Mouse (Mus musculus) intestine, embryonic 14.5 days (tissue): ENCODE data around the gene Ap5s1. TPM values are rescaled to one million over a fixed set of nuclear protein-coding genes. Genes with fewer than 3 reads are reported as not detected.

Source experiments
- ATAC-seq: fragments of 200-750 bp; cut with Nextera tagmentation; replicated peaks from 2 replicates; pipeline ENCODE4 v1.8.0; 2017; ENCODE audit warnings: low read depth, moderate number of reproducible peaks, moderate TSS enrichment, moderate library complexity; ENCODE audit not compliant: low FRiP score, low TSS enrichment
- DNase-seq: peaks from one replicate; pipeline ENCODE4 v3.0.0-alpha.2; 2018; ENCODE audit warnings: low spot score
- H3K27ac ChIP-seq: fragments of 300-500 bp; sonication (generic); 2 replicates; pipeline ENCODE4 v1.5.1; 2014; ENCODE audit warnings: low read depth, mild to moderate bottlenecking, control low read depth
- H3K27me3 ChIP-seq: fragments of 300-500 bp; sonication (generic); replicated peaks from 2 replicates; pipeline ENCODE4 v1.6.1; 2014; ENCODE audit warnings: low read length, control low read depth; ENCODE audit not compliant: control insufficient read depth, insufficient read depth
- H3K36me3 ChIP-seq: fragments of 300-500 bp; sonication (generic); 2 replicates; pipeline ENCODE4 v1.6.1; 2014; ENCODE audit warnings: low read length, control low read depth; ENCODE audit not compliant: control insufficient read depth, insufficient read depth
- H3K4me1 ChIP-seq: fragments of 300-500 bp; sonication (generic); replicated peaks from 2 replicates; pipeline ENCODE4 v1.6.1; 2014; ENCODE audit warnings: low read length, control low read depth, mixed read lengths; ENCODE audit not compliant: control insufficient read depth, insufficient read depth
- H3K4me2 ChIP-seq: fragments of 300-500 bp; sonication (generic); 2 replicates; pipeline ENCODE4 v1.6.1; 2014; ENCODE audit warnings: low read length
- H3K4me3 ChIP-seq: fragments of 300-500 bp; sonication (generic); 2 replicates; pipeline ENCODE4 v1.5.1; 2014; ENCODE audit warnings: low read depth, low read length, control low read depth, mixed read lengths
- H3K9ac ChIP-seq: fragments of 300-500 bp; sonication (generic); 2 replicates; pipeline ENCODE4 v1.6.1; 2014; ENCODE audit warnings: mild to moderate bottlenecking, low read length
- H3K9me3 ChIP-seq: fragments of 300-500 bp; sonication (generic); 2 replicates; pipeline ENCODE4 v1.6.1; 2016; ENCODE audit warnings: low read length, control low read depth; ENCODE audit not compliant: control insufficient read depth
- WGBS: fragments of 180-500 bp; shearing (Covaris S2); extraction: QIAGEN DNeasy Blood & Tissue Kit; methylation state at CpG from one replicate; pipeline ENCODE4 v1.1.7; 2014; 5-methylcytosine and 5-hydroxymethylcytosine counted together
- polyA plus RNA-seq: library from polyadenylated mRNA; unstranded; fragments of >200 nt; fragmentation: Nextera tagmentation; extraction: Ambion mirVana; gene quantifications from 2 replicates; pipeline ENCODE4 v1.2.1, GENCODE M21; 2014

Gene Ap5s1
- polyA plus RNA-seq, 1 experiment from 2014 or later: 23.4 TPM

DNA sequence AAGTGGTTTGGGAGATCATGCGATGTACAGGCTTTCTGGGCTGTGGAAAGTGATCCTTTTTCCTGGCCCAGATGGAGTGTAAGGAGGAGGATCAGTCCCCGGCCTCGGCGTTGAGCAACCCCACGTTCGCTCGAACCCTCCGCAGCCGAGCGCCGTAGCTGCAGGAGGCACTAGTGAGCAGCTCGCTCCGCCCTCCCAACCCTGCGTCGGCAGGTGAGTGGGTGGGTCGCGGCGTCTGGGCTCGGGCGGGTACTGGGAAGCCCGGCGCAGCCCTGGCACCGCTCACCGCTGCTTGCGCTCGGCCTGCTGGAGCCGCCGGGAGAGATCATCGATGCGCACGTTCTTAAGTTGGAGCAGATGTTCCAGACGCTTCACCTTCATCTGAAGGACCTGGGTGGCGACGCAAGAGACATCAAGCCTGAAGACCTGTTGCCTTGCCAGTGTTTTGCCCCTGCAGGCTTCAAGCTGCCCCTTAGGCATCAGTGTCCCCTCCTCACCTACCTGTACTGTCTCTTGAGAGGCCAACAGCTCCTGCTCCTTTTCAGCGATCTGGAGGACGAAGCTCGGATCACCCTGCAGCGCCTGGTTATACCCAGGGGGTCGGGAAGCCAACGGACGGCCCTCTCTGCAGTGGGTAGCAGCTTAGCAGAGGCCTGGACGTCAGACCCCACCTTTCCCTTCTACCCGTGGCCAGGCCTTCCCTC lies 35.3 kb upstream of the Ap5s1 start:
- H3K4me1 ChIP-seq: peaks cover 10% of the 10 kb centered on the region
- no peaks in the 10 kb centered on the region for H3K36me3 ChIP-seq
- peak overlapping the region; percentile 41 for H3K4me2 ChIP-seq
- DNase-seq: no peak
- H3K27me3 ChIP-seq: peaks cover 38% of the 10 kb centered on the region
- no peak overlapping the region for H3K27ac ChIP-seq
- no peaks in the 10 kb centered on the region for H3K9me3 ChIP-seq
- 10% methylated on average over 43 of the region's 43 CpGs for WGBS
- ATAC-seq: no peak
- no peak overlapping the region; the same call in 1 of the 2 replicates for H3K9ac ChIP-seq
- peak overlapping the region; percentile 12; the same call in 1 of the 2 replicates for H3K4me3 ChIP-seq

DNA sequence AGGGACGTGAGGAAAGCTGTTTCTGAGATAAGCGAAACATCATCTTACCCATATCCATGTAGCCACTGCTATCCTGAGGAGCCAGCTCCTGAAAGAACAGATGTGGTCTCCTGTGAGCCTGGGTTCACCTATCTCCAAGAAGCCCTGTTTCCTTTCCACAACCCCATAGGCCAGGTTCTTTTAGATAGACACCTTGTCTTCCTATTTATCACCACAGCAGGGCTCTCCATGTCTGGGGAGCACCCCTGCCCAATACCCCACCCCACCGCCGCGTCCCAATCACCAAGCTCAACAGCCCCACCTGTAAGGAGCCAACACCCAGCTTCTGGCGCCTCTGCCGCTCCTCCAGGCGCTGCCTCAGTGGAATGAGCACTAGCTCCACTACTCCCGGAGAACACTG lies 34.6 kb upstream of the Ap5s1 start:
- Histone ChIP-seq H3K4me3 (no peak overlapping the region), H3K36me3 (no peaks in the 10 kb centered on the region), H3K4me2 (no peak overlapping the region), H3K9me3 (no peaks in the 10 kb centered on the region), H3K27ac (no peak overlapping the region), H3K9ac (no peak overlapping the region), H3K27me3 (peaks cover 38% of the 10 kb centered on the region), H3K4me1 (peaks cover 16% of the 10 kb centered on the region)
- WGBS: 50% methylated on average over 9 of the region's 9 CpGs
- ATAC-seq: no peak
- no peak for DNase-seq

- no peak overlapping the region for H3K27ac ChIP-seq
- no peak overlapping the region for H3K9ac ChIP-seq
- no peak for ATAC-seq
- peak overlapping the region; percentile 73 for H3K4me2 ChIP-seq
- H3K4me1 ChIP-seq: peaks cover 33% of the 10 kb centered on the region
- no peaks in the 10 kb centered on the region for H3K9me3 ChIP-seq
- H3K4me3 ChIP-seq: peak overlapping the region; percentile 32
- H3K36me3 ChIP-seq: peaks cover 10% of the 10 kb centered on the region
- DNase-seq: peak; percentile 74
- H3K27me3 ChIP-seq: peaks cover 35% of the 10 kb centered on the region
- WGBS: 6% methylated on average over 11 of the region's 11 CpGs
These were observed 32.2 kb upstream of the Ap5s1 start for GRCm38 (mm10) chr2:131174700-131175099.

- H3K4me2 ChIP-seq: peak overlapping the region; percentile 22; the same call in 1 of the 2 replicates
- peaks cover 29% of the 10 kb centered on the region for H3K27me3 ChIP-seq
- H3K36me3 ChIP-seq: peaks cover 10% of the 10 kb centered on the region
- H3K4me1 ChIP-seq: peaks cover 33% of the 10 kb centered on the region
- 67% methylated on average over 3 of the region's 3 CpGs for WGBS
- peak overlapping the region; percentile 2; the same call in 1 of the 2 replicates for H3K27ac ChIP-seq
- ATAC-seq (no peak), DNase-seq (no peak)
- H3K9me3 ChIP-seq: no peaks in the 10 kb centered on the region
- no peak overlapping the region for H3K4me3 ChIP-seq
- H3K9ac ChIP-seq: no peak overlapping the region
These were observed 31.5 kb upstream of the Ap5s1 start for GRCm38 (mm10) chr2:131175286-131175944.

DNA sequence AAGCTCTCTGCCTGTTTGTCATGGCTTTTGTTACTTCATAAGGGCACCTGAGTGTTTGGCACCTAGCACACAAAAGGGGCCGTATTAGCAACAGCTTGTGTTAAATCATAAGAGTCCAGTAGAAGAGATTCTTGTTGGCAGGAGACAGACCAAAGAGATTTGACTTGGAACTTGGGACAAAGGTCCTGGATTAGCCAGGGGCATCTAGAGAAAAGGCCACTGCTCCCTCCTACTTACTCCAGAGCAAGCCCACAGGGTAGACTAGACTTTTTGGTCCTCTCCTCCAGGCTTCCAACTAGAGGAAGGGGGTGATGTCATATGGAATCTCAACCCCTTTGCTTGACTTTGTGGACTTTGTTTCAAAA lies 31.0 kb upstream of the Ap5s1 start:
- Histone ChIP-seq H3K4me2 (peak overlapping the region; percentile 22; the same call in 1 of the 2 replicates), H3K9ac (no peak overlapping the region), H3K4me1 (peaks cover 33% of the 10 kb centered on the region), H3K9me3 (no peaks in the 10 kb centered on the region), H3K27me3 (peaks cover 24% of the 10 kb centered on the region), H3K27ac (peak overlapping the region; percentile 2; the same call in 1 of the 2 replicates), H3K36me3 (peaks cover 10% of the 10 kb centered on the region), H3K4me3 (no peak overlapping the region)
- no peak for DNase-seq
- no peak for ATAC-seq
- WGBS: 77% methylated on average over 1 of the region's 1 CpGs

DNA sequence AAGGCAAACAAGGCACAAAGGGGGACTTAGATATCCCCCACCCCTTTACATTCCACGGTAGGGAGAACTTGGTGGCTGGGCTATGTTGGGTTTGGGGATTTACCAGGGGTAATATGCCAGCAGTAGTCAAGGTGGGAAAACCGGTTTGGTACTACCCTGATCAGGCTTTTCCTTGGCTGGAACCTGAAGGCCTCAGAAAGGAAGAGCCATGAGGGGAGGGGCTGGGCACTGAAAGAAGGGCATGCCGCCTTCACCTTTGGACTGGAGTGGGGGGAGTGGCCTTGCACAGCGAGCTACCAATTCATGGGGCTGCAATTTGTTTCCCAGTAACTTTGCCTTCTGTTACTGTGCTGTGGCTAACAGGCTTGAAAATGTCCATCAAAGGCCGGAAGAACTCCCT lies 30.4 kb upstream of the Ap5s1 start:
- H3K27me3 ChIP-seq: peaks cover 19% of the 10 kb centered on the region
- ATAC-seq (peak; percentile 61), DNase-seq (no peak)
- H3K4me1 ChIP-seq: peaks cover 33% of the 10 kb centered on the region
- H3K9me3 ChIP-seq: no peaks in the 10 kb centered on the region
- no peak overlapping the region for H3K9ac ChIP-seq
- peak overlapping the region; percentile 44; the same call in 1 of the 2 replicates for H3K27ac ChIP-seq
- H3K4me2 ChIP-seq: peak overlapping the region; percentile 95
- 58% methylated on average over 5 of the region's 5 CpGs for WGBS
- H3K4me3 ChIP-seq: no peak overlapping the region
- H3K36me3 ChIP-seq: peaks cover 10% of the 10 kb centered on the region

DNA sequence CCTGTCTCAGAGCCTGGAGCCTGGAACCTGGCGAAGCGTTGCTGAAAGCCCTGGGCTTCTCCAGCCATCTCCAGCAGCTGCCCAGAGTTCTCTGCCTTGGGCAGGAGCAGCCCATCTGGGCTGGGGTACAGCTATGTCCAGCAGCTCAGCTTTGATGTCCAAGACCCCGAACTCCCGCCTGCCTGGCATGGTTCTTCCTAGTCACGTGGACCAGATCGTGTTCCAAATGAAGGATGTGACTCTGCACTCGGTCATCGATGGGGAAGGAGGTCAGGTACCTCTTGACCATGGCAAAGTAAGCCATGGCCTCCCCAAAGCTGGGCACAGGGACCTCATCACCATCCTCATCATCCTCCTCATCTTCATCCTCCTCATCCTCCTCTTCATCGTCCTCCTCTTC lies 28.9 kb upstream of the Ap5s1 start:
- Histone ChIP-seq H3K9ac (no peak overlapping the region; the same call in 1 of the 2 replicates), H3K4me2 (peak overlapping the region; percentile 95), H3K36me3 (peaks cover 10% of the 10 kb centered on the region), H3K9me3 (no peaks in the 10 kb centered on the region), H3K4me3 (peak overlapping the region; percentile 84), H3K4me1 (peaks cover 33% of the 10 kb centered on the region), H3K27ac (peak overlapping the region; percentile 44; the same call in 1 of the 2 replicates), H3K27me3 (peaks cover 4% of the 10 kb centered on the region)
- ATAC-seq (no peak), DNase-seq (no peak)
- 79% methylated on average over 9 of the region's 9 CpGs for WGBS

DNA sequence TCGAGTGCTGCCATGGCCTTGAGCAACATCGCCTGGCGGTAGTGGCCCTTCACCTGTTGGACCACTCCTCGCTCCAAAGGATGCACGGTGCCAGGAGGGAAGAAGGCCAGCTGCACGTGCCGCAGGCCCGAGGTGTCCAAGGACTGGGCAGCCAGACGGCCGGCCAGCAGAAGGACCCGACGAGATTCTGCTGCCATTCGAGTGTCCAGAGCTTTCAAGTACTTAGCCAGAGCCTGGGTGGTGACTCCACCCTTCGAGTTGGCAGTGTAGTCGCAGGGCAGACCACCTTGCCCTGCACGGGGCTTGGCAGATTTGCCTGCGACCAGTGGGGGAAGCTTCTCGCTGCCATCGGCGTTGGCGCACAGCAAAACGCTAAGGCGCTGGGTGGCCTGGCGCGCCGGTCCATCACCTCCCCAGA lies 28.0 kb upstream of the Ap5s1 start:
- Histone ChIP-seq H3K4me1 (peaks cover 33% of the 10 kb centered on the region), H3K36me3 (peaks cover 10% of the 10 kb centered on the region), H3K27me3 (no peaks in the 10 kb centered on the region), H3K4me3 (peak overlapping the region; percentile 84), H3K4me2 (peak overlapping the region; percentile 95), H3K9me3 (no peaks in the 10 kb centered on the region), H3K27ac (peak overlapping the region; percentile 79), H3K9ac (peak overlapping the region; percentile 89)
- ATAC-seq: no peak
- WGBS: 33% methylated on average over 26 of the region's 26 CpGs
- DNase-seq: peak; percentile 68
